Mouse (Mus musculus): Measurements from ENCODE around the gene Dennd6b. TPM values are rescaled to one million over a fixed set of nuclear protein-coding genes. Genes with fewer than 3 reads are reported as not detected.
A peak's percentile ranks its signal among the peaks of the same experiment; 100 is the strongest.

The Dennd6b gene
- total and polyA plus RNA-seq, 2 experiments from 2014 or later, result 60.1 to 79.9 TPM

DNA sequence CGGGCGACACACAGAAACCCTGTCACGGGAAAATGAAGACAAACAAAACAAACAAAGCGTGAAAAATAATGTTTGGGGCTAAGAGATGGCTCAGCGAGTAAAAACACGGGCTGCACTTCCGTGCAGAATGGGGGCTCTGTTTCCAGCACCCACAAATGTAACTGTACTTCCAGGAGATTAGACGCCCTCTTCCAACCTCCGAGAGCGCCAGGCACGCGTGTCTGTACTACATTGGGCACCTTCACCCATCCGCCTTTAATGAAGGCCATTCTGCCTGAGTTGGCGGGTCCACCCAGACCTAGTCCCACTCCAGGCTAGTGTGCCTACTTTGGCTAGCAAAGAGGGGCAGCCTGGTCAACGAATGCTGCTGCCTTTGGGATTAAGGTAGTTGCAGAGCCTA is 760 bp upstream of the Dennd6b start:
- Histone ChIP-seq H3K27me3 (ENCODE audit: insufficient read depth, low read length) (no peaks in the 10 kb centered on the region), H3K4me1 (ENCODE audit: insufficient read depth, low read length) (peaks cover 13% of the 10 kb centered on the region), H3K36me3 (ENCODE audit: insufficient read depth, low read length) (no peaks in the 10 kb centered on the region), H3K27ac (peak overlapping the region; percentile 97), H3K9ac (replicated peaks; ENCODE audit: low read length) (peak overlapping the region; percentile 96), H3K4me2 (ENCODE audit: low read depth, low read length) (peak overlapping the region; percentile 82), H3K9me3 (ENCODE audit: low read length) (no peaks in the 10 kb centered on the region), H3K4me3 (ENCODE audit: low read length) (peak overlapping the region; percentile 75)
- DNase-seq (ENCODE audit: low spot score) (no peak), ATAC-seq (no peak)
- TF ChIP-seq CTCF (IDR thresholded peaks at IDR 0.05; ENCODE audit: low read depth), result no peak
- 54% methylated on average over 15 of the region's 15 CpGs for WGBS

DNA sequence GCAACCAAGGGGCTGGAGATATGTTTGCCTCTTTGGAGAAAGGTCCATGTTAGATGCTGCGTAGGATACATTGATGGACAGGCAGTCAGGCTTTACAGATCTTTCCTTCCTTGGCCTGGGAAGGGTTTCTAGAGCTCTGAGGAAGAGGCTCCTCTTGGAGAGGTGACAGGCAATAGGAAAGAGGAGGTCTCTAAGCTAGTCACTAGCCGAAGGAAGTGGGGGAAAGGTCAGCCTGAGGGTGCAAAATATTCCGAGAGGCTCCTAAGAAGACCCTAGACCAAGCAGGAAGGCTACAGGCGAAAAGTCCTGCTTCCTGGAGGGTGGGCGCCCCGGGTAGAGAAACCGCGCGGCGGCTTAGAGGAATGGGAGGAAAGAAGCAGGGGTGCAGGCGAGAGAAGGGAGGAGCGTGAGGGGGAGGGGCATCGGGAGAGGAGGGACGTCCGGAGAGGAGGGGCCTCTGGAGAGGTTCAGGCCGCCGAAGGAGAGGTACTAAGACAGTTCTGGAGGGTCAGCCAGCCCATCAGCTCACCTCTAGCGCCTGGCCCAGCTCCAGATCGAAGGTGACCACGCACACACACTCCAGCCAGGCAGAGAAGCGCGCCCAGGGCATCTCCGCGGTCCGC is 495 bp downstream of the Dennd6b start:
- Histone ChIP-seq H3K27ac (peak overlapping the region; percentile 97), H3K27me3 (ENCODE audit: insufficient read depth, low read length) (no peaks in the 10 kb centered on the region), H3K4me2 (ENCODE audit: low read depth, low read length) (peak overlapping the region; percentile 82), H3K36me3 (ENCODE audit: insufficient read depth, low read length) (no peaks in the 10 kb centered on the region), H3K4me1 (ENCODE audit: insufficient read depth, low read length) (peaks cover 13% of the 10 kb centered on the region), H3K4me3 (ENCODE audit: low read length) (peak overlapping the region; percentile 75), H3K9me3 (ENCODE audit: low read length) (no peaks in the 10 kb centered on the region), H3K9ac (replicated peaks; ENCODE audit: low read length) (peak overlapping the region; percentile 96)
- under 1% methylated on average over 25 of the region's 25 CpGs for WGBS
- DNase-seq (ENCODE audit: low spot score) (peak; percentile 88), ATAC-seq (peak; percentile 90)
- no peak for TF ChIP-seq CTCF (IDR thresholded peaks at IDR 0.05; ENCODE audit: low read depth)

DNA sequence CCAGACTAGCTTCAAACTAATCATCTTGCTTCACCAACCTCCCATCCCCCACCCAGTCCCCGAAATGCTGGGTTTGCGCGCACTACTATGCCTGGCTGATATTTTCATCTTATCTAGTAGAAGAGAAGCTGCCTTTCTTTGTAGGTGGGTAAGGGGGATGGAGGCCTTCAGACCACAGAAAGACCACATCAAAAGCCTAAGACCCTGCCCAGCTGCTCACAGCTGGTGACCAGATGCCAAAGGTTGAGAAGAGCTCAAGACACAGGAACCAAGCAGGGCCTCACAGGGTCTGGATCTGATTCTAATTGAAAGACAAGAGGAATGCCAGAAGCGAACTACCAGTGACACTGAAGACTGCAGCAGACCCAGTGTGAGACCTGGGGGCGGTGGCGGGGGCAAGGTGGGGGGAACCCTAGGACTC is 1.0 kb downstream of the Dennd6b start:
- WGBS, result 17% methylated on average over 6 of the region's 6 CpGs

DNA sequence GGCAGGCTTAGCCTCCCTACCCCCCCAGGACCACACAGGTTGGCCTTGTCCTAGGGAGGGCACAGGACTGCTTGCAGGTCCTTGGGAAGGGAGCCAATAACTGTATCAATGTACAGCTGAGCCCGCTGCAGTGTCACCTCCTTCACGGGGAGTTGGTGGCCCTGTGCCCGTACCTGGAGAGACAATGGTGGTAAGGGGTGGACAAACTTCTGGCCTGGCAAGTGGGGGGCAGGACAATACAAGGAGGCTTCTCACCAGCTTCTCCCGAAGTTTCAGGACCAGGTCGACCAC is 11.4 kb downstream of the Dennd6b start:
- no peak overlapping the region for H3K4me3 ChIP-seq (ENCODE audit: low read length)
- DNase-seq (ENCODE audit: low spot score) (no peak), ATAC-seq (0 out of 2 replicates have a peak, but pooled peaks have one; percentile 0)
- H3K27me3 ChIP-seq (ENCODE audit: insufficient read depth, low read length), result no peaks in the 10 kb centered on the region
- peak overlapping the region; percentile 32 for H3K27ac ChIP-seq
- no peaks in the 10 kb centered on the region for H3K9me3 ChIP-seq (ENCODE audit: low read length)
- no peak overlapping the region for H3K9ac ChIP-seq (replicated peaks; ENCODE audit: low read length)
- H3K4me1 ChIP-seq (ENCODE audit: insufficient read depth, low read length), result peaks cover 8% of the 10 kb centered on the region
- 0 out of 2 replicates have a peak, but pooled peaks cover 9% of the 10 kb centered on the region for H3K36me3 ChIP-seq (ENCODE audit: insufficient read depth, low read length)
- H3K4me2 ChIP-seq (ENCODE audit: low read depth, low read length), result no peak overlapping the region
- TF ChIP-seq CTCF (IDR thresholded peaks at IDR 0.05; ENCODE audit: low read depth), result no peak
- WGBS, result 62% methylated on average over 5 of the region's 5 CpGs

More for the DNA sequence above, 1.0 kb downstream of the Dennd6b start:
- Histone ChIP-seq H3K27me3 (ENCODE audit: insufficient read depth, low read length) (no peaks in the 10 kb centered on the region), H3K27ac (peak overlapping the region; percentile 97), H3K4me2 (ENCODE audit: low read depth, low read length) (peak overlapping the region; percentile 82), H3K36me3 (ENCODE audit: insufficient read depth, low read length) (no peaks in the 10 kb centered on the region), H3K9me3 (ENCODE audit: low read length) (no peaks in the 10 kb centered on the region), H3K9ac (replicated peaks; ENCODE audit: low read length) (peak overlapping the region; percentile 96), H3K4me1 (ENCODE audit: insufficient read depth, low read length) (peaks cover 13% of the 10 kb centered on the region), H3K4me3 (ENCODE audit: low read length) (peak overlapping the region; percentile 75)
- ATAC-seq, result no peak
- no peak for TF ChIP-seq CTCF (IDR thresholded peaks at IDR 0.05; ENCODE audit: low read depth)
- DNase-seq (ENCODE audit: low spot score), result peak; percentile 49

DNA sequence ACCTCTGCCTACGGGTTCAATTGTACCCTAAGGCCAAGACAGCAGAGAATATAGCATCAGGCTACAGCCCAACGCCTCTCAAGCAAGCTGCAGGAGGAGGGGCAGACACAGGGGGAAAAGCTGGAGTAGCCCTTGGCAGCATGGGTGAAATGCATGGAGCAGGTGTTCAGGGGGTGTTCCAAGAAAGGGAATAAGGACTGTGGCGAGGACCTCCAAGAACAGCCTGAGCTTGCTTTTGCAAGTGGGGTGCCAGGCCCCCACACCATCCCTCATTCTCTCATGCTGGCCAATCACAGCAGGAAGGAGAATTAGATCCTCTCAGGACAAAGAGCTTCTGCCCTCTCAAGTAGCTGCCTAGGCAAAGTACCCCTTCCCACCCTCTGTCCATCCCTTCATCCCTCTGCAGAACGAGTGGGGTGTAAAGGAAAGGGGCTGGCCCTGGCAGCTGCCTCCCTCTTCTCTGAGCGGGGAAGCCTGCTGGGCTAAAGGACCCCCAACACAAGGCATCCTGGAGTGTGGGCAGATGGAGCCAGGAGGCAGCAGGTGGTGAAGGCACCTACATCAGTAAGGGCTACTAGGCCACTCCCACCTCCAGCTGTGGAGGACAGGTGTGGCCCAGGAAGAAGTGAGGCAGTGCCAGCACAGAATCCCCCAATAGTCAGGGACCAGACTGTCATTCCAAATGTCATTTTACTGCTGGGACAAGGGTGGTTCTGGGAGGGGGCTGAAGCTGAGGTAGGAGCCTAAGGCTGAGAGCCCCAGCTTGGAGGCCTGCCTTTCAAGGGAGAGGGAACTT is 12.0 kb downstream of the Dennd6b start:
- peak overlapping the region; percentile 54; the same call in 1 of the 2 replicates for H3K27ac ChIP-seq
- no peak overlapping the region for H3K4me3 ChIP-seq (ENCODE audit: low read length)
- 0 out of 2 replicates have a peak, but pooled peaks have one; percentile 6 for ATAC-seq
- H3K4me1 ChIP-seq (ENCODE audit: insufficient read depth, low read length), result peaks cover 8% of the 10 kb centered on the region
- H3K9me3 ChIP-seq (ENCODE audit: low read length), result no peaks in the 10 kb centered on the region
- H3K36me3 ChIP-seq (ENCODE audit: insufficient read depth, low read length), result 0 out of 2 replicates have a peak, but pooled peaks cover 9% of the 10 kb centered on the region
- no peaks in the 10 kb centered on the region for H3K27me3 ChIP-seq (ENCODE audit: insufficient read depth, low read length)
- H3K4me2 ChIP-seq (ENCODE audit: low read depth, low read length), result no peak overlapping the region
- no peak for TF ChIP-seq CTCF (IDR thresholded peaks at IDR 0.05; ENCODE audit: low read depth)
- 29% methylated on average over 5 of the region's 5 CpGs for WGBS
- no peak overlapping the region for H3K9ac ChIP-seq (replicated peaks; ENCODE audit: low read length)
- DNase-seq (ENCODE audit: low spot score), result peak; percentile 54

DNA sequence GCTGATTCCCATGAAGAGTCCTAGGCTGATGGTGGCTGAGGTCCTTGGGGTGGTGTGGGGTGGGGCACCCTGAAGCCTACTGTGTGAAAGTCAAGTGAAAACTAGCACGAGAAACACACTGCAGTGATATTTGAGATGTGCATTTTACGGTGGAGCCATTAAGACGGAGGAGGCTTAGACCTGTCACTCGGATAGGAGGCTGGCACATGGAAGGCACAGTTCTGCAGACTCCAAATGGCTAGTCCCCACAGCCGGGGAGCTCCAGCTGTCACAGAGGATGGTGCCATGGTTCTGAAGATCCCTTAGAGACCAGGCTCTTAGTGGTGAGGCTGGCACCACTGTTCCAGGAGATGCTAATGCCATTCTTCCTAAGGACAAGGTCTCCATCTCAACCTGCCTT is 13.5 kb downstream of the Dennd6b start:
- peak overlapping the region; percentile 94 for H3K27ac ChIP-seq
- H3K4me1 ChIP-seq (ENCODE audit: insufficient read depth, low read length), result peaks cover 22% of the 10 kb centered on the region
- 0 out of 2 replicates have a peak overlapping the region, but pooled peaks have one; percentile 6 for H3K4me2 ChIP-seq (ENCODE audit: low read depth, low read length)
- DNase-seq (ENCODE audit: low spot score) (no peak), ATAC-seq (no peak)
- H3K4me3 ChIP-seq (ENCODE audit: low read length), result no peak overlapping the region
- H3K36me3 ChIP-seq (ENCODE audit: insufficient read depth, low read length), result 0 out of 2 replicates have a peak, but pooled peaks cover 9% of the 10 kb centered on the region
- no peaks in the 10 kb centered on the region for H3K27me3 ChIP-seq (ENCODE audit: insufficient read depth, low read length)
- no peak for TF ChIP-seq CTCF (IDR thresholded peaks at IDR 0.05; ENCODE audit: low read depth)
- H3K9me3 ChIP-seq (ENCODE audit: low read length), result no peaks in the 10 kb centered on the region
- no peak overlapping the region for H3K9ac ChIP-seq (replicated peaks; ENCODE audit: low read length)
- WGBS, result 62% methylated on average over 5 of the region's 5 CpGs
